Mouse (Mus musculus): ENCODE measurements around the gene Hc. TPM values are rescaled to one million over a fixed set of nuclear protein-coding genes. Genes with fewer than 3 reads are reported as not detected.

Gene Hc
- total RNA-seq, 1 experiment from 2014 or later: not detected

- ATAC-seq (replicated peaks; ENCODE audit: low read depth, poor library complexity, severe bottlenecking): no peak
Measured at GRCm38 (mm10) chr2:34982096-34982724, 79.0 kb downstream of the Hc start.

- peak; percentile 27; the same call in 1 of the 2 replicates for ATAC-seq (replicated peaks; ENCODE audit: low read depth, poor library complexity, severe bottlenecking)
Measured at GRCm38 (mm10) chr2:34979459-34980011, 81.7 kb downstream of the Hc start.

- ATAC-seq (replicated peaks; ENCODE audit: low read depth, poor library complexity, severe bottlenecking): no peak
Measured at GRCm38 (mm10) chr2:34978226-34978625, 83.0 kb downstream of the Hc start.

GRCm38 (mm10) chr2:34976945-34977658 is 84.1 kb downstream of the Hc start:
- ATAC-seq (replicated peaks; ENCODE audit: low read depth, poor library complexity, severe bottlenecking): peak; percentile 81

- ATAC-seq (replicated peaks; ENCODE audit: low read depth, poor library complexity, severe bottlenecking): peak; percentile 59
Measured at GRCm38 (mm10) chr2:34976447-34976846, 84.8 kb downstream of the Hc start.

GRCm38 (mm10) chr2:34973087-34973486 is 88.2 kb downstream of the Hc start:
- no peak for ATAC-seq (replicated peaks; ENCODE audit: low read depth, poor library complexity, severe bottlenecking)

- no peak for ATAC-seq (replicated peaks; ENCODE audit: low read depth, poor library complexity, severe bottlenecking)
Measured at GRCm38 (mm10) chr2:34971080-34971888, 90.0 kb downstream of the Hc start.

GRCm38 (mm10) chr2:34970092-34970750 is 91.0 kb downstream of the Hc start:
- ATAC-seq (replicated peaks; ENCODE audit: low read depth, poor library complexity, severe bottlenecking): peak; percentile 70

GRCm38 (mm10) chr2:34969166-34969565 is 92.1 kb downstream of the Hc start:
- ATAC-seq (replicated peaks; ENCODE audit: low read depth, poor library complexity, severe bottlenecking): no peak

GRCm38 (mm10) chr2:34966243-34966934 is 94.8 kb downstream of the Hc start:
- no peak for ATAC-seq (replicated peaks; ENCODE audit: low read depth, poor library complexity, severe bottlenecking)

GRCm38 (mm10) chr2:34965806-34966205 is 95.4 kb downstream of the Hc start:
- no peak for ATAC-seq (replicated peaks; ENCODE audit: low read depth, poor library complexity, severe bottlenecking)

GRCm38 (mm10) chr2:34965293-34965692 is 95.9 kb downstream of the Hc start:
- ATAC-seq (replicated peaks; ENCODE audit: low read depth, poor library complexity, severe bottlenecking): peak; percentile 56

- ATAC-seq (replicated peaks; ENCODE audit: low read depth, poor library complexity, severe bottlenecking): no peak
Measured at GRCm38 (mm10) chr2:34964651-34965050, 96.6 kb downstream of the Hc start.

GRCm38 (mm10) chr2:34964230-34964629 is 97.0 kb downstream of the Hc start:
- no peak for ATAC-seq (replicated peaks; ENCODE audit: low read depth, poor library complexity, severe bottlenecking)

- peak; percentile 67 for ATAC-seq (replicated peaks; ENCODE audit: low read depth, poor library complexity, severe bottlenecking)
Measured at GRCm38 (mm10) chr2:34963371-34963956, 97.8 kb downstream of the Hc start.

- no peak for ATAC-seq (replicated peaks; ENCODE audit: low read depth, poor library complexity, severe bottlenecking)
Measured at GRCm38 (mm10) chr2:34962893-34963292, 98.3 kb downstream of the Hc start.

GRCm38 (mm10) chr2:34962211-34962610 is 99.0 kb downstream of the Hc start:
- ATAC-seq (replicated peaks; ENCODE audit: low read depth, poor library complexity, severe bottlenecking): no peak

- peak; percentile 42 for ATAC-seq (replicated peaks; ENCODE audit: low read depth, poor library complexity, severe bottlenecking)
Measured at GRCm38 (mm10) chr2:34961481-34962036, 99.7 kb downstream of the Hc start, which contains the start of gene Traf1. Traf1 (minus strand) TSS chr2:34961772.

GRCm38 (mm10) chr2:34960966-34961365 is 100.3 kb downstream of the Hc start:
- no peak for ATAC-seq (replicated peaks; ENCODE audit: low read depth, poor library complexity, severe bottlenecking)
